Mouse (Mus musculus) embryonic fibroblast, embryonic 13.5 days (primary cell): Measurements from ENCODE around the gene Ifnar2.

ENCODE experiments used
- CTCF ChIP-seq: IDR thresholded peaks from 2 replicates; pipeline ENCODE4 v1.5.1; 2011; ENCODE audit warnings: mild to moderate bottlenecking, control low read depth, low read length, moderate library complexity, borderline replicate concordance; ENCODE audit not compliant: insufficient read depth
- POLR2A ChIP-seq: IDR thresholded peaks from 2 replicates; pipeline ENCODE4 v1.6.1; 2011; ENCODE audit warnings: low read depth, mild to moderate bottlenecking, control low read depth, low read length, moderate library complexity

GRCm38 (mm10) chr16:91363483-91363882 lies 9.1 kb upstream of the Ifnar2 start:
- TF ChIP-seq CTCF (no peak), POLR2A (no peak)
